Mouse (Mus musculus): ENCODE measurements around the gene Timm8a1.

- TF ChIP-seq CTCF (IDR thresholded peaks at IDR 0.05; ENCODE audit: control insufficient read depth, insufficient read depth, insufficient read length) (no peak), USF1 (IDR thresholded peaks at IDR 0.05; ENCODE audit: low read depth) (no peak), FOSL1 (IDR thresholded peaks at IDR 0.05; ENCODE audit: insufficient read depth, low read length, poor library complexity, severe bottlenecking) (no peak), MYOG (IDR thresholded peaks at IDR 0.05; ENCODE audit: control insufficient read depth, extremely low read depth, insufficient read length) (no peak), MAX (IDR thresholded peaks at IDR 0.05) (no peak), MYOD1 (IDR thresholded peaks at IDR 0.05; ENCODE audit: control insufficient read depth, insufficient read length, low read depth) (no peak), CEBPB (IDR thresholded peaks at IDR 0.05; ENCODE audit: low read depth) (no peak)
Measured at GRCm38 (mm10) chrX:134588261-134588660, 46.6 kb upstream of the Timm8a1 start.
